8 mouse cellular contexts compared by ENCODE assay signal in genomic region chr4:145193406-145193805, GRCm38 (mm10). TPM values are rescaled to one million over a fixed set of nuclear protein-coding genes. Genes with fewer than 3 reads are reported as not detected.
A peak's percentile ranks its signal among the peaks of the same experiment; 100 is the strongest.
DNase-seq lines count a peak whose midpoint lies in the region; ATAC-seq and TF ChIP-seq lines count a peak whose summit lies in the region.

No protein-coding gene starts in this region.

- TF ChIP-seq CTCF in thymus, adult 2 months (IDR thresholded peaks at IDR 0.05; ENCODE audit: borderline replicate concordance, control insufficient read depth, extremely low read depth, insufficient read depth, low read length, poor library complexity): no peak

- H3K4me1 ChIP-seq in forebrain, embryonic 10.5 days: peaks cover 16% of the 10 kb centered on the region
- peaks cover 4% of the 10 kb centered on the region for H3K4me1 ChIP-seq in forebrain, embryonic 11.5 days (replicated peaks; ENCODE audit: control insufficient read depth, insufficient read depth, low read length)
- H3K4me1 ChIP-seq in forebrain, embryonic 14.5 days (ENCODE audit: control insufficient read depth, insufficient read depth, low read length): peaks cover 7% of the 10 kb centered on the region; the same call in 1 of the 2 replicates
- peaks cover 58% of the 10 kb centered on the region for H3K4me1 ChIP-seq in liver, embryonic 12.5 days
- H3K4me1 ChIP-seq in thymus, adult 2 months (replicated peaks; ENCODE audit: control insufficient read depth, insufficient read depth, low read length): peaks cover 8% of the 10 kb centered on the region

- no peak for TF ChIP-seq POLR2A in thymus, adult 2 months (IDR thresholded peaks at IDR 0.05; ENCODE audit: control insufficient read depth, extremely low read depth, insufficient read depth, low read length, poor library complexity)

- H3K27ac ChIP-seq in forebrain, embryonic 10.5 days: no peak overlapping the region
- H3K27ac ChIP-seq in forebrain, embryonic 11.5 days (ENCODE audit: low read depth, low read length): no peak overlapping the region
- H3K27ac ChIP-seq in forebrain, embryonic 14.5 days (ENCODE audit: low read depth, low read length): no peak overlapping the region
- H3K27ac ChIP-seq in liver, embryonic 12.5 days: peak overlapping the region; percentile 81; the same call in 1 of the 2 replicates
- no peak overlapping the region for H3K27ac ChIP-seq in thymus, adult 2 months (ENCODE audit: control insufficient read depth, insufficient read depth, low read length)

- no peaks in the 10 kb centered on the region for H3K27me3 ChIP-seq in forebrain, embryonic 10.5 days (ENCODE audit: poor library complexity, severe bottlenecking)
- no peaks in the 10 kb centered on the region for H3K27me3 ChIP-seq in forebrain, embryonic 11.5 days (ENCODE audit: control insufficient read depth, insufficient read depth, low read length)
- no peaks in the 10 kb centered on the region for H3K27me3 ChIP-seq in forebrain, embryonic 14.5 days (replicated peaks; ENCODE audit: control insufficient read depth, insufficient read depth, low read length)
- H3K27me3 ChIP-seq in liver, embryonic 12.5 days (replicated peaks): no peaks in the 10 kb centered on the region
- H3K27me3 ChIP-seq in thymus, adult 2 months (ENCODE audit: control insufficient read depth, insufficient read depth, low read length): no peaks in the 10 kb centered on the region

- no peak overlapping the region for H3K9ac ChIP-seq in forebrain, embryonic 11.5 days (ENCODE audit: low read length)
- no peak overlapping the region for H3K9ac ChIP-seq in forebrain, embryonic 14.5 days (ENCODE audit: low read length)
- H3K9ac ChIP-seq in liver, embryonic 12.5 days: peak overlapping the region; percentile 95

- peaks cover 16% of the 10 kb centered on the region for H3K36me3 ChIP-seq in forebrain, embryonic 10.5 days (replicated peaks)
- H3K36me3 ChIP-seq in forebrain, embryonic 11.5 days (ENCODE audit: control insufficient read depth, insufficient read depth, low read length): no peaks in the 10 kb centered on the region
- peaks cover 14% of the 10 kb centered on the region; the same call in 1 of the 2 replicates for H3K36me3 ChIP-seq in forebrain, embryonic 14.5 days (ENCODE audit: control insufficient read depth, insufficient read depth, low read length)
- H3K36me3 ChIP-seq in liver, embryonic 12.5 days: peaks cover 28% of the 10 kb centered on the region
- peaks cover 10% of the 10 kb centered on the region; the same call in 1 of the 2 replicates for H3K36me3 ChIP-seq in thymus, adult 2 months (ENCODE audit: control insufficient read depth, insufficient read depth, low read length)

- H3K4me2 ChIP-seq in forebrain, embryonic 11.5 days (ENCODE audit: low read depth, low read length, severe bottlenecking): no peak overlapping the region
- peak overlapping the region; percentile 84 for H3K4me2 ChIP-seq in forebrain, embryonic 14.5 days (ENCODE audit: low read length)
- peak overlapping the region; percentile 93 for H3K4me2 ChIP-seq in liver, embryonic 12.5 days

- ATAC-seq in forebrain, embryonic 11.5 days (replicated peaks; ENCODE audit: low FRiP score): no peak
- no peak for ATAC-seq in forebrain, embryonic 14.5 days
- no peak for ATAC-seq in liver, embryonic 12.5 days
- no peak for ATAC-seq in CD4-positive, CD25-positive, alpha-beta regulatory T cell, adult 4 months

- H3K4me3 ChIP-seq in forebrain, embryonic 10.5 days: peak overlapping the region; percentile 87
- no peak overlapping the region for H3K4me3 ChIP-seq in forebrain, embryonic 11.5 days (ENCODE audit: low read depth, low read length)
- H3K4me3 ChIP-seq in forebrain, embryonic 14.5 days (ENCODE audit: low read depth, low read length): 0 out of 2 replicates have a peak overlapping the region, but pooled peaks have one; percentile 88
- peak overlapping the region; percentile 88 for H3K4me3 ChIP-seq in liver, embryonic 12.5 days
- no peak overlapping the region for H3K4me3 ChIP-seq in thymus, adult 2 months (ENCODE audit: control insufficient read depth, insufficient read depth, low read length)

- no peaks in the 10 kb centered on the region for H3K9me3 ChIP-seq in forebrain, embryonic 10.5 days
- no peaks in the 10 kb centered on the region for H3K9me3 ChIP-seq in forebrain, embryonic 11.5 days (ENCODE audit: control insufficient read depth, low read length)
- no peaks in the 10 kb centered on the region for H3K9me3 ChIP-seq in forebrain, embryonic 14.5 days (replicated peaks; ENCODE audit: control insufficient read depth, low read length)
- no peaks in the 10 kb centered on the region for H3K9me3 ChIP-seq in liver, embryonic 12.5 days (replicated peaks)

- WGBS in forebrain, embryonic 10.5 days: 71% methylated on average over 3 of the region's 3 CpGs
- WGBS in forebrain, embryonic 11.5 days: 58% methylated on average over 3 of the region's 3 CpGs
- 60% methylated on average over 3 of the region's 3 CpGs for WGBS in forebrain, embryonic 14.5 days
- WGBS in liver, embryonic 12.5 days (ENCODE audit: insufficient replicate concordance): 46% methylated on average over 3 of the region's 3 CpGs
- 52% methylated on average over 3 of the region's 3 CpGs for WGBS in thymus, adult 2 months

- DNase-seq in forebrain, embryonic 10.5 days (ENCODE audit: extremely low spot score, low spot score): no peak
- no peak for DNase-seq in forebrain, embryonic 11.5 days (ENCODE audit: low spot score)
- DNase-seq in 3T3-L1 (ENCODE audit: low read depth, low spot score): peak; percentile 11
- no peak for DNase-seq in forebrain, embryonic 14.5 days (ENCODE audit: low spot score)
- DNase-seq in ovary, postnatal 14 days (ENCODE audit: low spot score): no peak
- DNase-seq in thymus, adult 2 months: no peak

RNA-seq across cellular contexts. Expression of gene Vps13d, which starts 1.4 kb away (rescaled TPM):
- polyA plus RNA-seq in forebrain, embryonic 10.5 days (2016; fragmentation: Nextera tagmentation; extraction: Ambion mirVana): 4.4 and 5.8 TPM in 2 replicates
- 7.9 and 8.3 TPM in 2 replicates for polyA plus RNA-seq in forebrain, embryonic 11.5 days (2014; fragmentation: Nextera tagmentation; extraction: Ambion mirVana)
- 9.0 and 11.6 TPM in 2 replicates for polyA plus RNA-seq in forebrain, embryonic 14.5 days (2014; fragmentation: Nextera tagmentation; extraction: Ambion mirVana)
- 3.5 and 3.9 TPM in 2 replicates for polyA plus RNA-seq in liver, embryonic 12.5 days (2016; fragmentation: Nextera tagmentation; extraction: Ambion mirVana)
- polyA plus RNA-seq in CD4-positive, CD25-positive, alpha-beta regulatory T cell, adult 4 months (2017; shearing (Covaris generic)): 10 to 100 TPM; 19.0 to 20.6 TPM
- polyA plus RNA-seq in thymus, adult 2 months (2012; rRNA removed): 22.5 and 23.5 TPM in 2 replicates

RNA-seq across cellular contexts. Expression of gene Tnfrsf1b, which starts 53.3 kb away (rescaled TPM):
- polyA plus RNA-seq in forebrain, embryonic 10.5 days (2016; fragmentation: Nextera tagmentation; extraction: Ambion mirVana): 2.1 and 2.5 TPM in 2 replicates
- 2.1 TPM in 2 replicates for polyA plus RNA-seq in forebrain, embryonic 11.5 days (2014; fragmentation: Nextera tagmentation; extraction: Ambion mirVana)
- polyA plus RNA-seq in forebrain, embryonic 14.5 days (2014; fragmentation: Nextera tagmentation; extraction: Ambion mirVana): 1.9 and 2.6 TPM in 2 replicates
- 4.9 TPM in 2 replicates for polyA plus RNA-seq in liver, embryonic 12.5 days (2016; fragmentation: Nextera tagmentation; extraction: Ambion mirVana)
- 100 to 1,000 TPM; 115 to 174 TPM for polyA plus RNA-seq in CD4-positive, CD25-positive, alpha-beta regulatory T cell, adult 4 months (2017; shearing (Covaris generic))
- 46.5 and 48.1 TPM in 2 replicates for polyA plus RNA-seq in thymus, adult 2 months (2012; rRNA removed)

Comparison
In these comparisons a context has a peak if more than half of its experiments do, and no peak if none do; other contexts are left out.
1. H3K4me3 ChIP-seq: peak in forebrain, embryonic 10.5 days (single experiment), forebrain, embryonic 14.5 days (single experiment) and liver, embryonic 12.5 days (single experiment); none in forebrain, embryonic 11.5 days (single experiment) and thymus, adult 2 months (single experiment).